Mouse (Mus musculus): Measurements from ENCODE around the gene Fbxo34.

DNA sequence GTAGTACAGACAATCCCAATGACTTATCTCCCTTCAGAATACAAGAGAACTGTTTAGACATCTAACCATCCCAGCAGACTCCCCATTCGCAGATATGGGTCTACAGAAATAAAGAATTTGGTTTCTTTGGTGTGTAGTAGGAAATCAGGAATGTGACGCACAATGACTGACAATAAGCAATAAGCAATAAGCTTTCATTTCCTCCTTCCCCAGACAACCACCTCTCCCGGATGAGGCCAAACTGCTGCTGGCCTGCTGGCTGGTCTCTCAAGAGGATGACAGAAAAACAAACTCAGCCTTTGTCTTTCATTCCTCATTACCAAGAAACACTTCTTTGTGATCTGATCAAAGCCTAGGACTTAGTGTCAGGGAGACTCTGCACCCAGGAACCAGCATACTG lies 92.1 kb downstream of the Fbxo34 start:
- no peak for TF ChIP-seq CTCF (IDR thresholded peaks at IDR 0.05; ENCODE audit: extremely low read depth, insufficient read depth, low read length)
- no peak for TF ChIP-seq POLR2A (IDR thresholded peaks at IDR 0.05; ENCODE audit: extremely low read depth, insufficient read depth, low read length)

All from cortical plate, adult 2 months (tissue).